8 mouse cellular contexts compared by ENCODE assay signal in the genomic region with DNA sequence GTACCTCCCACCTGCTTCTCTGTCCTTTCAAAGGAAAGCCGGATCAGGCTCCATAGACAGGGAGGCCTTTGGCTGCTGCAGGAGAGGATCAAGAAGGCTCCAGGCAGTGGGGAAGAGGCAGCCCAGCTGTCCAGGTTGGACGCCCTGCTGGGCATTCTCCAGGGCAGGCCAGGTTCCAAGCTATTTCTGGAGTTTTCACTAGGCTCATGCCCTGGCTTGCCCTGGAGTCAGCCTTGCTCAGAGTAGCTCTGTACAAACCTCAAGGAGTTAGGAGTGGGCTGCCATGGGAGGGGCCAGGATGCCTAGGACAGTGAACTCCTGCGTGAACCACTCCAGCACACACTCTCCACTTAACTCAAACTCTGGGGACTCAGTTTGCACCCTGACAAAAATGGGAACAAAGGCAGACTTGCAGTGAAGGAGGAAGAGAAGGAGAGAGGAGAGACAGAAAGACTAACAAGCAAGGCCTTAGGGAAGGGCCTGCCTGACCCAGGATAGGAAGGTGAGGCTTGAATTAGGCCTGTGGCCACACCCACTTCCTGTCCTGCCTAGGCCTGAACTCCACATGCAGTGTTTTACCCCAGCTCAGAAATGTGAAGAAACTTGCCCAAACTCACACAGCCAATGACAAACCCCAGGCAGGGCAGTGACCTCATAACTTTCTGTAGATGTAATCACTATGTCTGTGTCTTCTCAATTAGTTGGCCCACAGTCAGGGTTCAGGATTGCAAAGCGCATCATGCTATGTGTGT. TPM values are rescaled to one million over a fixed set of nuclear protein-coding genes. Genes with fewer than 3 reads are reported as not detected.
A peak's percentile ranks its signal among the peaks of the same experiment; 100 is the strongest.
DNase-seq lines count a peak whose midpoint lies in the region; ATAC-seq and TF ChIP-seq lines count a peak whose summit lies in the region.

No protein-coding gene starts in this region.

- no peak for TF ChIP-seq CTCF in liver, embryonic 14.5 days (IDR thresholded peaks at IDR 0.05; ENCODE audit: low read depth)

- H3K27ac ChIP-seq in hindbrain, embryonic 12.5 days: 0 out of 2 replicates have a peak overlapping the region, but pooled peaks have one; percentile 5
- no peak overlapping the region for H3K27ac ChIP-seq in hindbrain, embryonic 14.5 days
- H3K27ac ChIP-seq in liver, embryonic 14.5 days: no peak overlapping the region

- no peak for TF ChIP-seq EP300 in liver, embryonic 14.5 days (IDR thresholded peaks at IDR 0.05; ENCODE audit: low read depth)

- H3K4me1 ChIP-seq in hindbrain, embryonic 12.5 days: peaks cover 51% of the 10 kb centered on the region
- H3K4me1 ChIP-seq in hindbrain, embryonic 14.5 days (replicated peaks; ENCODE audit: control insufficient read depth, insufficient read depth, low read length): peaks cover 30% of the 10 kb centered on the region
- peaks cover 4 to 27% of the 10 kb centered on the region in 2 experiments; a peak in 2 of 4 replicates for H3K4me1 ChIP-seq in liver, embryonic 14.5 days (replicated peaks; ENCODE audit: control insufficient read depth in 2 of 2, insufficient read depth in 2 of 2, low read length in 1 of 2)

- peaks cover 2% of the 10 kb centered on the region for H3K27me3 ChIP-seq in hindbrain, embryonic 12.5 days
- H3K27me3 ChIP-seq in hindbrain, embryonic 14.5 days (ENCODE audit: control insufficient read depth, insufficient read depth, low read length): no peaks in the 10 kb centered on the region
- peaks cover 20% of the 10 kb centered on the region for H3K27me3 ChIP-seq in liver, embryonic 14.5 days (ENCODE audit: control insufficient read depth, insufficient read depth, low read length)

- DNase-seq in hindbrain, embryonic 14.5 days (ENCODE audit: low spot score): no peak
- DNase-seq in NIH3T3 (ENCODE audit: low read depth): peak; percentile 25
- peak; percentile 86 for DNase-seq in gastrocnemius, adult 18-20 months (ENCODE audit: low spot score)
- DNase-seq in liver, embryonic 14.5 days (ENCODE audit: low read depth in 3 of 3, low spot score in 3 of 3): no peak
- DNase-seq in spleen, adult 18-20 months: no peak
- DNase-seq in adrenal gland, postnatal 4 days (ENCODE audit: low spot score in 2 of 2): no peak
- DNase-seq in kidney, adult 9 months: no peak

- 83% methylated on average over 4 of the region's 4 CpGs for WGBS in hindbrain, embryonic 12.5 days
- 73% methylated on average over 4 of the region's 4 CpGs for WGBS in hindbrain, embryonic 14.5 days
- WGBS in liver, embryonic 14.5 days (ENCODE audit: insufficient replicate concordance): 75% methylated on average over 4 of the region's 4 CpGs

- H3K9ac ChIP-seq in hindbrain, embryonic 12.5 days: peak overlapping the region; percentile 10; the same call in 1 of the 2 replicates
- H3K9ac ChIP-seq in hindbrain, embryonic 14.5 days: no peak overlapping the region
- H3K9ac ChIP-seq in liver, embryonic 14.5 days (replicated peaks): no peak overlapping the region

- peak overlapping the region; percentile 82; the same call in 1 of the 2 replicates for H3K4me2 ChIP-seq in hindbrain, embryonic 12.5 days (replicated peaks)
- H3K4me2 ChIP-seq in hindbrain, embryonic 14.5 days (replicated peaks): no peak overlapping the region
- H3K4me2 ChIP-seq in liver, embryonic 14.5 days (ENCODE audit: low read depth): peak overlapping the region; percentile 72

- ATAC-seq in hindbrain, embryonic 12.5 days (ENCODE audit: low FRiP score): no peak
- ATAC-seq in hindbrain, embryonic 14.5 days (ENCODE audit: low FRiP score): no peak
- no peak for ATAC-seq in liver, embryonic 14.5 days (ENCODE audit: insufficient read depth)

- H3K36me3 ChIP-seq in hindbrain, embryonic 12.5 days: no peaks in the 10 kb centered on the region
- no peaks in the 10 kb centered on the region for H3K36me3 ChIP-seq in hindbrain, embryonic 14.5 days (replicated peaks; ENCODE audit: control insufficient read depth, insufficient read depth)
- no peaks in the 10 kb centered on the region for H3K36me3 ChIP-seq in liver, embryonic 14.5 days (replicated peaks; ENCODE audit: control insufficient read depth, insufficient read depth, low read depth)

- H3K9me3 ChIP-seq in hindbrain, embryonic 12.5 days (replicated peaks): no peaks in the 10 kb centered on the region
- H3K9me3 ChIP-seq in hindbrain, embryonic 14.5 days (ENCODE audit: control insufficient read depth, low read length): no peaks in the 10 kb centered on the region
- H3K9me3 ChIP-seq in liver, embryonic 14.5 days (ENCODE audit: control insufficient read depth, low read length): no peaks in the 10 kb centered on the region

- no peak overlapping the region for H3K4me3 ChIP-seq in hindbrain, embryonic 12.5 days
- H3K4me3 ChIP-seq in hindbrain, embryonic 14.5 days (replicated peaks; ENCODE audit: low read length): no peak overlapping the region
- H3K4me3 ChIP-seq in liver, embryonic 14.5 days (ENCODE audit: insufficient read depth in 1 of 2, low read depth in 2 of 2, low read length in 2 of 2): no peak overlapping the region

RNA-seq across cellular contexts. Expression of a gene that starts 2.2 kb away (rescaled TPM):
- 78.6 and 86.0 TPM in 2 replicates for polyA plus RNA-seq in hindbrain, embryonic 12.5 days (2016; fragmentation: Nextera tagmentation; extraction: Ambion mirVana)
- polyA plus RNA-seq in hindbrain, embryonic 14.5 days (2014; fragmentation: Nextera tagmentation; extraction: Ambion mirVana): 39.8 and 42.7 TPM in 2 replicates
- 1 to 10 TPM; 1.8 to 2.1 TPM for total RNA-seq in gastrocnemius, adult 18-20 months (2021)
- polyA plus RNA-seq in liver, embryonic 14.5 days (2012; rRNA removed): 5.1 and 5.6 TPM in 2 replicates
- 6.8 and 8.1 TPM in 2 replicates for polyA plus RNA-seq in liver, embryonic 14.5 days (2014; fragmentation: Nextera tagmentation; extraction: Ambion mirVana)
- total RNA-seq in adrenal gland, postnatal 4 days (2021): 10 to 100 TPM; 13.1 to 13.4 TPM

RNA-seq across cellular contexts. Expression of a gene that starts 18.4 kb away (rescaled TPM):
- polyA plus RNA-seq in hindbrain, embryonic 12.5 days (2016; fragmentation: Nextera tagmentation; extraction: Ambion mirVana): 1.5 TPM in 2 replicates
- 0.73 and 1.4 TPM in 2 replicates for polyA plus RNA-seq in hindbrain, embryonic 14.5 days (2014; fragmentation: Nextera tagmentation; extraction: Ambion mirVana)
- total RNA-seq in gastrocnemius, adult 18-20 months (2021): 1 to 10 TPM in 1 of 2 experiments, under 1 TPM in 1; 0.94 to 1.3 TPM
- 0.73 and 0.97 TPM in 2 replicates for polyA plus RNA-seq in liver, embryonic 14.5 days (2012; rRNA removed)
- 0.74 and 1.1 TPM in 2 replicates for polyA plus RNA-seq in liver, embryonic 14.5 days (2014; fragmentation: Nextera tagmentation; extraction: Ambion mirVana)
- total RNA-seq in adrenal gland, postnatal 4 days (2021): 1 to 10 TPM; 2.4 to 6.2 TPM

Comparison
In these comparisons a context has a peak if more than half of its experiments do, and no peak if none do; other contexts are left out.
1. DNase-seq: peak in NIH3T3 (single experiment) and gastrocnemius, adult 18-20 months (single experiment); none in hindbrain, embryonic 14.5 days (single experiment), liver, embryonic 14.5 days (0 of 3), spleen, adult 18-20 months (0 of 2), adrenal gland, postnatal 4 days (0 of 2) and kidney, adult 9 months (single experiment).